Mouse (Mus musculus): ENCODE results near the gene Fev.
A peak's percentile ranks its signal among the peaks of the same experiment; 100 is the strongest.

Fev gene

GRCm38 (mm10) chr1:74880785-74881360 is 4.3 kb downstream of the Fev start:
- peak in 1 of 2 experiments; percentile 77 for DNase-seq (ENCODE audit: low spot score in 2 of 2)

GRCm38 (mm10) chr1:74877199-74877598 is 8.0 kb downstream of the Fev start:
- DNase-seq (ENCODE audit: low spot score in 2 of 2) = no peak

GRCm38 (mm10) chr1:74872218-74872617 is 13.0 kb downstream of the Fev start:
- no peak for DNase-seq (ENCODE audit: low spot score in 2 of 2)

- DNase-seq (ENCODE audit: low spot score in 2 of 2) = no peak
These were observed 23.4 kb downstream of the Fev start for GRCm38 (mm10) chr1:74861783-74862182.

- peak in 1 of 2 experiments; percentile 46 for DNase-seq (ENCODE audit: low spot score in 2 of 2)
These were observed 25.8 kb downstream of the Fev start for GRCm38 (mm10) chr1:74859223-74859984.

- DNase-seq (ENCODE audit: low spot score in 2 of 2) = no peak
These were observed 26.4 kb downstream of the Fev start for GRCm38 (mm10) chr1:74858805-74859204.

- DNase-seq (ENCODE audit: low spot score in 2 of 2) = peak; percentile 77 to 92
These were observed 27.0 kb downstream of the Fev start for GRCm38 (mm10) chr1:74858171-74858719.

- DNase-seq (ENCODE audit: low spot score in 2 of 2) = no peak
These were observed 27.5 kb downstream of the Fev start for GRCm38 (mm10) chr1:74857677-74858076.

- DNase-seq (ENCODE audit: low spot score in 2 of 2) = peak in 1 of 2 experiments; percentile 35
These were observed 28.0 kb downstream of the Fev start for GRCm38 (mm10) chr1:74857201-74857600.

GRCm38 (mm10) chr1:74856791-74857190 is 28.4 kb downstream of the Fev start:
- no peak for DNase-seq (ENCODE audit: low spot score in 2 of 2)

- no peak for DNase-seq (ENCODE audit: low spot score in 2 of 2)
These were observed 28.8 kb downstream of the Fev start for GRCm38 (mm10) chr1:74856439-74856720.

GRCm38 (mm10) chr1:74855651-74856438 is 29.4 kb downstream of the Fev start:
- no peak for DNase-seq (ENCODE audit: low spot score in 2 of 2)

- DNase-seq (ENCODE audit: low spot score in 2 of 2) = no peak
These were observed 30.1 kb downstream of the Fev start for GRCm38 (mm10) chr1:74855156-74855555.

GRCm38 (mm10) chr1:74854306-74855056 is 30.7 kb downstream of the Fev start, which contains the start of gene Cdk5r2:
TSS of gene Cdk5r2 (plus strand) at chr1:74854934.
- peak; percentile 94 to 98 for DNase-seq (ENCODE audit: low spot score in 2 of 2)

- peak in 1 of 2 experiments; percentile 51 for DNase-seq (ENCODE audit: low spot score in 2 of 2)
These were observed 34.0 kb downstream of the Fev start for GRCm38 (mm10) chr1:74851001-74851775.

- DNase-seq (ENCODE audit: low spot score in 2 of 2) = peak; percentile 83 to 85
These were observed 35.0 kb downstream of the Fev start for GRCm38 (mm10) chr1:74850251-74850650.

GRCm38 (mm10) chr1:74848946-74849345 is 36.3 kb downstream of the Fev start:
- DNase-seq (ENCODE audit: low spot score in 2 of 2) = no peak

- no peak for DNase-seq (ENCODE audit: low spot score in 2 of 2)
These were observed 38.9 kb downstream of the Fev start for GRCm38 (mm10) chr1:74846341-74846740.

GRCm38 (mm10) chr1:74843090-74843489 is 42.1 kb downstream of the Fev start:
- DNase-seq (ENCODE audit: low spot score in 2 of 2) = no peak

- no peak for DNase-seq (ENCODE audit: low spot score in 2 of 2)
These were observed 52.0 kb downstream of the Fev start for GRCm38 (mm10) chr1:74833255-74833654.
